Mouse (Mus musculus): ENCODE data around the gene Lhx4. TPM values are rescaled to one million over a fixed set of nuclear protein-coding genes. Genes with fewer than 3 reads are reported as not detected.

Lhx4 gene
- polyA plus RNA-seq, 1 experiment from 2014 or later, result 1.8 TPM

DNA sequence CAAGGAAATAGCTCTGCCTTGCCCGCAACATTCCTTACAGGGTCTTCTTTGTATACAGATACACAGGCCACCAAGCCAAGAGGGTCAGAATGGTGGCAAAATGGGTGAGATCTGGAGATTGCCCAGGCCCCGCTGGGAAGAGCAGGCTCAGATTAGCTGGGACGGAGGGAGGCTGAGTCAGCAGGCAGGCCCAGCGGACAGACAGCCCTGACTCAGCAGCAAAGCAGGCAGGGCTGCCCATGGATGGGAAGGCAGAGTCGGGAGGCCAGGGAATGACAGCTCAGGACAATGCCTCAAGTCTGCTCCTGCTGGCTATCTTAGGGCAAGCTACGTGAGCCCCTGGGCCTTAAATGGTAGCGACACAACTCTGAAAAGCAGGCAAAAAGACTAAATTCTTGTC lies 34.4 kb upstream of the Lhx4 start:
- H3K27ac ChIP-seq (replicated peaks; ENCODE audit: low read depth, low read length), result no peak overlapping the region
- 46% methylated on average over 7 of the region's 7 CpGs for WGBS
- no peak overlapping the region for H3K4me3 ChIP-seq (replicated peaks; ENCODE audit: low read depth, low read length)
- no peaks in the 10 kb centered on the region for H3K9me3 ChIP-seq (ENCODE audit: control insufficient read depth, low read length)
- ATAC-seq (ENCODE audit: low FRiP score, low TSS enrichment), result no peak
- no peak for DNase-seq
- H3K4me2 ChIP-seq (ENCODE audit: low read length), result no peak overlapping the region
- H3K9ac ChIP-seq (replicated peaks; ENCODE audit: low read length), result no peak overlapping the region
- H3K4me1 ChIP-seq (ENCODE audit: control insufficient read depth, insufficient read depth, low read length), result peaks cover 4% of the 10 kb centered on the region; the same call in 1 of the 2 replicates
- peaks cover 14% of the 10 kb centered on the region; the same call in 1 of the 2 replicates for H3K27me3 ChIP-seq (ENCODE audit: control insufficient read depth, insufficient read depth, low read length)
- peaks cover 32% of the 10 kb centered on the region for H3K36me3 ChIP-seq (ENCODE audit: control insufficient read depth, insufficient read depth, low read length)

GRCm38 (mm10) chr1:155784343-155785205 lies 33.1 kb upstream of the Lhx4 start:
- 35% methylated on average over 19 of the region's 19 CpGs for WGBS
- ATAC-seq (ENCODE audit: low FRiP score, low TSS enrichment) (no peak), DNase-seq (peak; percentile 81)
- H3K27ac ChIP-seq (replicated peaks; ENCODE audit: low read depth, low read length), result no peak overlapping the region
- no peaks in the 10 kb centered on the region for H3K9me3 ChIP-seq (ENCODE audit: control insufficient read depth, low read length)
- H3K36me3 ChIP-seq (ENCODE audit: control insufficient read depth, insufficient read depth, low read length), result peaks cover 42% of the 10 kb centered on the region
- H3K27me3 ChIP-seq (ENCODE audit: control insufficient read depth, insufficient read depth, low read length), result peaks cover 14% of the 10 kb centered on the region; the same call in 1 of the 2 replicates
- H3K4me3 ChIP-seq (replicated peaks; ENCODE audit: low read depth, low read length), result no peak overlapping the region
- no peaks in the 10 kb centered on the region for H3K4me1 ChIP-seq (ENCODE audit: control insufficient read depth, insufficient read depth, low read length)
- no peak overlapping the region for H3K4me2 ChIP-seq (ENCODE audit: low read length)
- no peak overlapping the region; the same call in 1 of the 2 replicates for H3K9ac ChIP-seq (replicated peaks; ENCODE audit: low read length)

DNA sequence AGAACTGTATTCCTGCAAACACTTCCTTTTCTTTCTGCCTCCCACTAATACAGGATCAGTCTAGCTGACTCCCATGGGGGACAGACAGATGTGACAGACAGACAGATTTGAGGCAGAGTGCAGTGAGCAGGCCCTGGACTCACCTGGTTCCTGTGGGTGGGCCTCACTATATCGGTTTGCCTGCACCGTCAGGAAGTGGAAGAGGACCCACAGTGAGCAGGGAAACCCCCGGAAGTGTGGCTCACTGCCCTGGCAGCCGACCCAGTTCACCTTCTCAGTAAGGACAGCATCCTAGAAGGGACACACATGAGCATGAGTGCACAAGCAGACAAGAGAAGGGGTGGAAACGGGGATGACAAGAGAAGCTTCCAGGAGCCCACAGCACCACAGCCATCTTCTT lies 30.9 kb upstream of the Lhx4 start:
- ATAC-seq (ENCODE audit: low FRiP score, low TSS enrichment) (no peak), DNase-seq (no peak)
- no peaks in the 10 kb centered on the region for H3K9me3 ChIP-seq (ENCODE audit: control insufficient read depth, low read length)
- no peak overlapping the region for H3K4me2 ChIP-seq (ENCODE audit: low read length)
- H3K4me1 ChIP-seq (ENCODE audit: control insufficient read depth, insufficient read depth, low read length), result peaks cover 1% of the 10 kb centered on the region; the same call in 1 of the 2 replicates
- H3K36me3 ChIP-seq (ENCODE audit: control insufficient read depth, insufficient read depth, low read length), result peaks cover 33% of the 10 kb centered on the region
- WGBS, result 83% methylated on average over 5 of the region's 5 CpGs
- H3K27me3 ChIP-seq (ENCODE audit: control insufficient read depth, insufficient read depth, low read length), result peaks cover 14% of the 10 kb centered on the region
- H3K27ac ChIP-seq (replicated peaks; ENCODE audit: low read depth, low read length), result no peak overlapping the region
- no peak overlapping the region for H3K4me3 ChIP-seq (replicated peaks; ENCODE audit: low read depth, low read length)
- H3K9ac ChIP-seq (replicated peaks; ENCODE audit: low read length), result no peak overlapping the region

- H3K4me1 ChIP-seq (ENCODE audit: control insufficient read depth, insufficient read depth, low read length), result peaks cover 3% of the 10 kb centered on the region; the same call in 1 of the 2 replicates
- H3K27me3 ChIP-seq (ENCODE audit: control insufficient read depth, insufficient read depth, low read length), result peaks cover 6% of the 10 kb centered on the region
- H3K27ac ChIP-seq (replicated peaks; ENCODE audit: low read depth, low read length), result no peak overlapping the region
- DNase-seq (no peak), ATAC-seq (ENCODE audit: low FRiP score, low TSS enrichment) (no peak; the same call in 1 of the 2 replicates)
- 0 out of 2 replicates have a peak, but pooled peaks cover 3% of the 10 kb centered on the region for H3K9me3 ChIP-seq (ENCODE audit: control insufficient read depth, low read length)
- no peak overlapping the region for H3K4me3 ChIP-seq (replicated peaks; ENCODE audit: low read depth, low read length)
- H3K36me3 ChIP-seq (ENCODE audit: control insufficient read depth, insufficient read depth, low read length), result peaks cover 24% of the 10 kb centered on the region
- H3K4me2 ChIP-seq (ENCODE audit: low read length), result no peak overlapping the region
- no peak overlapping the region for H3K9ac ChIP-seq (replicated peaks; ENCODE audit: low read length)
- WGBS, result 49% methylated on average over 14 of the region's 14 CpGs
Measured at GRCm38 (mm10) chr1:155777641-155778625, 26.4 kb upstream of the Lhx4 start.

DNA sequence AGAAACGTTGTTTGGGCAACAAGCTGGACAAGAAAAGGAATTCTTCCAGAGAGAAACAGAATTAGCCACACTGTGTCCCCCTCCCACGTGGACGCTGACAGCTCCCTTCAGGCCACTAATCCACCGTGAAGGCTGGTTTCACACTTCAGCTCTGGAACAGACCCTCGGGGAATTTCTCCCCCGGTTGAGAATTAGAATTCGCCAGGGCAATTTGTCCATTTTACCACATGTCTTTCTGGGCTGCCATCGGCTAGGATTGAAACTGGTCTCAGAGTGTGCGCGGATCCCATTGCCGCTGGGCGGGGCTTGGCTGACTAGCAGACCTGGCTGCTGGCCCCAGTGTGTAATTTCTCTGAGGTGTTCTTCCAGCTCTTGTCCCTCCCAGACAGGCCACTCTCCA lies 7.7 kb upstream of the Lhx4 start:
- peaks cover 54% of the 10 kb centered on the region for H3K27me3 ChIP-seq (ENCODE audit: control insufficient read depth, insufficient read depth, low read length)
- peak; percentile 87 for DNase-seq
- WGBS, result 18% methylated on average over 12 of the region's 12 CpGs
- H3K36me3 ChIP-seq (ENCODE audit: control insufficient read depth, insufficient read depth, low read length), result no peaks in the 10 kb centered on the region
- no peak overlapping the region for H3K27ac ChIP-seq (replicated peaks; ENCODE audit: low read depth, low read length)
- H3K4me1 ChIP-seq (ENCODE audit: control insufficient read depth, insufficient read depth, low read length), result no peaks in the 10 kb centered on the region
- H3K9ac ChIP-seq (replicated peaks; ENCODE audit: low read length), result no peak overlapping the region
- peak; percentile 82 for ATAC-seq (ENCODE audit: low FRiP score, low TSS enrichment)
- no peak overlapping the region for H3K4me3 ChIP-seq (replicated peaks; ENCODE audit: low read depth, low read length)
- H3K4me2 ChIP-seq (ENCODE audit: low read length), result no peak overlapping the region
- H3K9me3 ChIP-seq (ENCODE audit: control insufficient read depth, low read length), result no peaks in the 10 kb centered on the region

- ATAC-seq (ENCODE audit: low FRiP score, low TSS enrichment), result peak; percentile 27; the same call in 1 of the 2 replicates
- WGBS, result 55% methylated on average over 4 of the region's 4 CpGs
- H3K27me3 ChIP-seq (ENCODE audit: control insufficient read depth, insufficient read depth, low read length), result peaks cover 59% of the 10 kb centered on the region
Measured at GRCm38 (mm10) chr1:155758711-155759110, 7.2 kb upstream of the Lhx4 start.

DNA sequence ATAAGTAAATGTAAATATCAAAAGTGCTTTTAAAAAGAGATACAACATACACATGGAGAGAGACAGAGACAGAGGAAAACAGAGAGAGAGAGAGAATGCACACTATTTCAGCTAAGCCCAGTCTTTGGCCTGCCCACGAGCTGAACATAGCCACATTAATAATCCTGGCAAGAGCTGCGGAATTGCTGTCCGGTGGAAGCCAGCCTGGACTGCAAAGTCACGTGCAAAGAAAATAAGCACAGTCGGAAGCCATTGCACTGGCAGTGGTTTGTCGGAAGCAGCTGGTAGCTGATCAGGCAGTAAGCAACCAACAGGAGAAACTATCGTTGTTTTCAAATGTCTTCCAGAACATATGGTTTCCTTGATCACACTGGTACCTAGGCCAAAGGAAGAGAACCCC lies 6.1 kb upstream of the Lhx4 start:
- Histone ChIP-seq H3K9me3 (ENCODE audit: control insufficient read depth, low read length) (no peaks in the 10 kb centered on the region), H3K27me3 (ENCODE audit: control insufficient read depth, insufficient read depth, low read length) (peaks cover 62% of the 10 kb centered on the region), H3K27ac (replicated peaks; ENCODE audit: low read depth, low read length) (no peak overlapping the region), H3K4me2 (ENCODE audit: low read length) (no peak overlapping the region), H3K4me1 (ENCODE audit: control insufficient read depth, insufficient read depth, low read length) (no peaks in the 10 kb centered on the region), H3K36me3 (ENCODE audit: control insufficient read depth, insufficient read depth, low read length) (no peaks in the 10 kb centered on the region), H3K4me3 (replicated peaks; ENCODE audit: low read depth, low read length) (no peak overlapping the region), H3K9ac (replicated peaks; ENCODE audit: low read length) (no peak overlapping the region)
- 62% methylated on average over 7 of the region's 7 CpGs for WGBS
- ATAC-seq (ENCODE audit: low FRiP score, low TSS enrichment) (no peak), DNase-seq (no peak)

More at GRCm38 (mm10) chr1:155758711-155759110, 7.2 kb upstream of the Lhx4 start:
- Histone ChIP-seq H3K36me3 (ENCODE audit: control insufficient read depth, insufficient read depth, low read length) (no peaks in the 10 kb centered on the region), H3K4me1 (ENCODE audit: control insufficient read depth, insufficient read depth, low read length) (no peaks in the 10 kb centered on the region), H3K9me3 (ENCODE audit: control insufficient read depth, low read length) (no peaks in the 10 kb centered on the region), H3K4me3 (replicated peaks; ENCODE audit: low read depth, low read length) (no peak overlapping the region), H3K9ac (replicated peaks; ENCODE audit: low read length) (no peak overlapping the region), H3K27ac (replicated peaks; ENCODE audit: low read depth, low read length) (no peak overlapping the region), H3K4me2 (ENCODE audit: low read length) (no peak overlapping the region)
- no peak for DNase-seq

- DNase-seq, result no peak
Measured at GRCm38 (mm10) chr1:155753411-155753810, 1.9 kb upstream of the Lhx4 start.

More at GRCm38 (mm10) chr1:155753411-155753810, 1.9 kb upstream of the Lhx4 start:
- Histone ChIP-seq H3K4me3 (replicated peaks; ENCODE audit: low read depth, low read length) (no peak overlapping the region), H3K36me3 (ENCODE audit: control insufficient read depth, insufficient read depth, low read length) (no peaks in the 10 kb centered on the region), H3K4me2 (ENCODE audit: low read length) (no peak overlapping the region), H3K27me3 (ENCODE audit: control insufficient read depth, insufficient read depth, low read length) (peaks cover 72% of the 10 kb centered on the region), H3K9me3 (ENCODE audit: control insufficient read depth, low read length) (no peaks in the 10 kb centered on the region), H3K9ac (replicated peaks; ENCODE audit: low read length) (no peak overlapping the region), H3K4me1 (ENCODE audit: control insufficient read depth, insufficient read depth, low read length) (no peaks in the 10 kb centered on the region), H3K27ac (replicated peaks; ENCODE audit: low read depth, low read length) (no peak overlapping the region)
- WGBS, result 70% methylated on average over 9 of the region's 9 CpGs
- ATAC-seq (ENCODE audit: low FRiP score, low TSS enrichment), result no peak
